Mouse (Mus musculus): Measurements from ENCODE around the gene Gnao1. TPM values are rescaled to one million over a fixed set of nuclear protein-coding genes. Genes with fewer than 3 reads are reported as not detected.

Gene Gnao1
- total and polyA plus RNA-seq, 3 experiments = 1.1 to 13.5 (median 3.5) TPM

DNA sequence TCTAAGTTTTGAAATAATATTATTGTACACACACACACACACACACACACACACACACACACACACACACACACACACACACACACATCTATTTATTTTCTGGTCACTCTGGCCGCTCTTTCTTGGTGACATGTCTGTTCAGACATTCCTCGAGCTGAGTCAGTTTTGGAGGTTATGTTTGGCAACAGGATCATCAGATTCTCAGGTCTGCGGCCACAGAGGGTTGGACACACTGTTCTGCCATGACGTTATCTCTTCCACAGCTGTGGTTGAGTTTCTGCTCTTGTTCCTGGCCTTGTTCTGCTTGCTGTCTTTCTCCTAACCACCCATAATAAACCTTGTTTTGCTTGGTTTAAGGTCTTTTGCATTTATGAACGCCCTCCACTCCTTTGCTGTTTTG lies 61.5 kb downstream of the Gnao1 start (continued):
- TF ChIP-seq EP300 (IDR thresholded peaks at IDR 0.05; ENCODE audit: low read length) = peak; percentile 50
- no peak for TF ChIP-seq GABPA (IDR thresholded peaks at IDR 0.05; ENCODE audit: insufficient replicate concordance, low read depth, low read length)
- no peak for TF ChIP-seq SIN3A (IDR thresholded peaks at IDR 0.05; ENCODE audit: low read length)
- peak; percentile 85 for TF ChIP-seq MEF2A (IDR thresholded peaks at IDR 0.05; ENCODE audit: borderline replicate concordance, low read depth, low read length)
- TF ChIP-seq MYC (IDR thresholded peaks at IDR 0.05; ENCODE audit: low read depth, low read length) = no peak
- peak; percentile 52; the same call in 1 of the 2 replicates for TF ChIP-seq IRF4 (IDR thresholded peaks at IDR 0.05; ENCODE audit: low read depth, low read length)
- no peak for TF ChIP-seq ZMIZ1 (IDR thresholded peaks at IDR 0.05; ENCODE audit: low read depth, low read length)
- TF ChIP-seq E2F4 (IDR thresholded peaks at IDR 0.05; ENCODE audit: insufficient replicate concordance, low read depth, low read length) = no peak
- no peak for TF ChIP-seq JUN (IDR thresholded peaks at IDR 0.05; ENCODE audit: insufficient read depth, low read depth, low read length)
- no peak for TF ChIP-seq USF2 (conservative IDR thresholded peaks at IDR 0.05; ENCODE audit: low read depth, low read length)
- TF ChIP-seq BHLHE40 (IDR thresholded peaks at IDR 0.05; ENCODE audit: low read depth, low read length) = 0 out of 2 replicates have a peak, but pooled peaks have one; percentile 11

GRCm38 (mm10) chr8:93878396-93878795 lies 68.6 kb downstream of the Gnao1 start:
- Histone ChIP-seq H3K4me1 (ENCODE audit: control insufficient read depth in 1 of 2, insufficient read depth in 2 of 2) (peaks cover 0 to 27% of the 10 kb centered on the region in 2 experiments; a peak in 2 of 4 replicates), H3K9me3 (replicated peaks; ENCODE audit: low read length) (no peaks in the 10 kb centered on the region), H3K36me3 (replicated peaks in 1 of 2; ENCODE audit: control insufficient read depth in 1 of 2, insufficient read depth in 1 of 2, low read length in 1 of 2) (peaks cover 0 to 11% of the 10 kb centered on the region in 2 experiments), H3K27ac (ENCODE audit: insufficient read depth, low read depth) (no peak overlapping the region), H3K4me2 (ENCODE audit: insufficient read depth, low read depth, poor library complexity, severe bottlenecking) (no peak overlapping the region), H3K27me3 (replicated peaks) (no peaks in the 10 kb centered on the region), H3K4me3 (replicated peaks in 1 of 3; ENCODE audit: low read depth in 2 of 3, low read length in 2 of 3, poor library complexity in 1 of 3) (no peak overlapping the region), H3K9ac (ENCODE audit: insufficient read depth, low read depth) (no peak overlapping the region), H3K79me2 (replicated peaks; ENCODE audit: control insufficient read depth, extremely low read depth, insufficient read depth, poor library complexity, severe bottlenecking) (no peaks in the 10 kb centered on the region)
- dilution Hi-C loops (cut with MboI; ENCODE audit: extremely low pct_ligation_motif_present, extremely low pct_unique_long_range_greater_than_20kb, low sequenced_read_pairs) = no loop called here
- TF ChIP-seq E2F4 (IDR thresholded peaks at IDR 0.05; ENCODE audit: insufficient replicate concordance, low read depth, low read length) = no peak
- no peak for TF ChIP-seq MAZ (IDR thresholded peaks at IDR 0.05; ENCODE audit: low read depth, low read length)
- TF ChIP-seq RAD21 (IDR thresholded peaks at IDR 0.05; ENCODE audit: low read depth, low read length) = no peak
- no peak for TF ChIP-seq ELF1 (IDR thresholded peaks at IDR 0.05; ENCODE audit: low read depth, low read length)
- TF ChIP-seq CTCF (conservative IDR thresholded peaks at IDR 0.05 in 1 of 2, IDR thresholded peaks at IDR 0.05 in 1 of 2; ENCODE audit: low read depth in 2 of 2, low read length in 2 of 2) = no peak
- TF ChIP-seq NRF1 (IDR thresholded peaks at IDR 0.05; ENCODE audit: low read depth, low read length) = no peak
- no peak for TF ChIP-seq JUND (conservative IDR thresholded peaks at IDR 0.05; ENCODE audit: low read depth, low read length)
- TF ChIP-seq MEF2A (IDR thresholded peaks at IDR 0.05; ENCODE audit: borderline replicate concordance, low read depth, low read length) = no peak
- no peak for TF ChIP-seq TBP (conservative IDR thresholded peaks at IDR 0.05; ENCODE audit: low read depth, low read length)
- no peak for TF ChIP-seq KAT2A (IDR thresholded peaks at IDR 0.05; ENCODE audit: insufficient replicate concordance, low read length)
- TF ChIP-seq TCF12 (IDR thresholded peaks at IDR 0.05; ENCODE audit: low read depth, low read length) = no peak
- TF ChIP-seq ETS1 (conservative IDR thresholded peaks at IDR 0.05; ENCODE audit: low read depth, low read length) = no peak
- TF ChIP-seq POLR2AphosphoS2 (IDR thresholded peaks at IDR 0.05; ENCODE audit: low read depth, low read length) = no peak
- no peak for TF ChIP-seq ZKSCAN1 (IDR thresholded peaks at IDR 0.05; ENCODE audit: borderline replicate concordance, low read depth, low read length)
- in situ Hi-C loops (cut with MboI; ENCODE audit: low pct_ligation_motif_present, low pct_unique_long_range_greater_than_20kb, low sequenced_read_pairs) = no loop called here
- no peak for DNase-seq (ENCODE audit: extremely low read depth)

Data from CH12.LX (cell line).